30 mouse cellular contexts compared by ENCODE assay signal in genomic region chr1:175967004-175967745, GRCm38 (mm10). TPM values are rescaled to one million over a fixed set of nuclear protein-coding genes. Genes with fewer than 3 reads are reported as not detected.
DNase-seq lines count a peak whose midpoint lies in the region; ATAC-seq and TF ChIP-seq lines count a peak whose summit lies in the region.
"Had no signal": no experiment of that assay in that cellular context is flagged by ENCODE, and none has a peak within 500 bp of the region (broad histone marks: within the 10 kb centered on the region; RNA-seq: fewer than 3 reads in every experiment).

No protein-coding gene starts in this region.

- H3K4me3 ChIP-seq in midbrain, postnatal 0 days (ENCODE audit: low read depth, low read length), result no peak overlapping the region
- H3K4me3 ChIP-seq in midbrain, embryonic 16.5 days (ENCODE audit: low read depth, low read length), result no peak overlapping the region
- H3K4me3 ChIP-seq: embryonic facial prominence, embryonic 10.5 days; forebrain, embryonic 12.5 days; heart, embryonic 12.5 days; hindbrain, embryonic 10.5 days; midbrain, embryonic 12.5 days had no signal

- H3K27ac ChIP-seq in midbrain, postnatal 0 days (ENCODE audit: low read depth, low read length), result no peak overlapping the region
- H3K27ac ChIP-seq in midbrain, embryonic 16.5 days (ENCODE audit: low read length), result no peak overlapping the region
- H3K27ac ChIP-seq: embryonic facial prominence, embryonic 10.5 days; forebrain, embryonic 12.5 days; hindbrain, embryonic 10.5 days; liver, embryonic 14.5 days; midbrain, embryonic 12.5 days had no signal

- ATAC-seq in midbrain, postnatal 0 days (ENCODE audit: low FRiP score), result no peak
- no peak for ATAC-seq in midbrain, embryonic 16.5 days

- 94% methylated on average over 5 of the region's 5 CpGs for WGBS in midbrain, postnatal 0 days
- WGBS in midbrain, embryonic 16.5 days, result 91% methylated on average over 5 of the region's 5 CpGs

- H3K36me3 ChIP-seq in midbrain, postnatal 0 days (ENCODE audit: insufficient read depth, low read length), result no peaks in the 10 kb centered on the region
- H3K36me3 ChIP-seq in midbrain, embryonic 16.5 days (ENCODE audit: control insufficient read depth, insufficient read depth, low read length), result no peaks in the 10 kb centered on the region
- H3K36me3 ChIP-seq: embryonic facial prominence, embryonic 10.5 days; forebrain, embryonic 12.5 days; heart, embryonic 12.5 days; hindbrain, embryonic 10.5 days; midbrain, embryonic 12.5 days had no signal

- H3K9me3 ChIP-seq in midbrain, postnatal 0 days (ENCODE audit: low read length), result no peaks in the 10 kb centered on the region
- no peaks in the 10 kb centered on the region for H3K9me3 ChIP-seq in midbrain, embryonic 16.5 days (replicated peaks; ENCODE audit: control insufficient read depth, low read length, poor library complexity, severe bottlenecking)
- H3K9me3 ChIP-seq: embryonic facial prominence, embryonic 10.5 days; forebrain, embryonic 12.5 days; heart, embryonic 12.5 days; hindbrain, embryonic 10.5 days; midbrain, embryonic 12.5 days had no signal

- no peak for TF ChIP-seq CTCF in midbrain, postnatal 0 days (IDR thresholded peaks at IDR 0.05)

- H3K4me1 ChIP-seq in midbrain, postnatal 0 days (ENCODE audit: insufficient read depth, low read length), result no peaks in the 10 kb centered on the region
- no peaks in the 10 kb centered on the region for H3K4me1 ChIP-seq in midbrain, embryonic 16.5 days (ENCODE audit: control insufficient read depth, insufficient read depth, low read length)
- H3K4me1 ChIP-seq: embryonic facial prominence, embryonic 10.5 days; forebrain, embryonic 12.5 days; heart, embryonic 12.5 days; hindbrain, embryonic 10.5 days; midbrain, embryonic 12.5 days had no signal

- H3K9ac ChIP-seq in midbrain, postnatal 0 days (replicated peaks; ENCODE audit: low read length, poor library complexity, severe bottlenecking), result no peak overlapping the region
- H3K9ac ChIP-seq in midbrain, embryonic 16.5 days (ENCODE audit: low read depth, low read length), result no peak overlapping the region
- H3K9ac ChIP-seq: forebrain, embryonic 12.5 days; heart, embryonic 12.5 days; liver, embryonic 14.5 days; lung, embryonic 14.5 days; midbrain, embryonic 12.5 days had no signal

- no peaks in the 10 kb centered on the region for H3K27me3 ChIP-seq in midbrain, postnatal 0 days (ENCODE audit: insufficient read depth, low read length)
- no peaks in the 10 kb centered on the region for H3K27me3 ChIP-seq in midbrain, embryonic 16.5 days (ENCODE audit: control insufficient read depth, insufficient read depth, low read depth, low read length)
- H3K27me3 ChIP-seq: forebrain, embryonic 12.5 days; heart, embryonic 12.5 days; midbrain, embryonic 12.5 days had no signal

- peak; percentile 17 for DNase-seq in adrenal gland, adult 2 months
- DNase-seq in adrenal gland, adult 8-10 months, result no peak
- DNase-seq in midbrain, postnatal 0 days (ENCODE audit: low spot score), result peak; percentile 17
- DNase-seq in cerebellum, postnatal 10 days, result peak; percentile 81 to 85
- no peak for DNase-seq in gastrocnemius, postnatal 4 days (ENCODE audit: low spot score in 2 of 2)
- DNase-seq in spleen, postnatal 10 days (ENCODE audit: low spot score in 2 of 2), result no peak
- DNase-seq: adrenal gland, postnatal 25 days; gastrocnemius, postnatal 10 days; heart, adult 11 months; heart, postnatal 10 days; kidney, adult 18-20 months; kidney, postnatal 4 days; lung, embryonic 14.5 days; right cerebral cortex, postnatal 14 days; thymus, postnatal 14 days had no signal

- H3K4me2 ChIP-seq in midbrain, postnatal 0 days (ENCODE audit: low read depth, low read length, poor library complexity, severe bottlenecking), result no peak overlapping the region
- H3K4me2 ChIP-seq in midbrain, embryonic 16.5 days (ENCODE audit: low read length), result no peak overlapping the region
- H3K4me2 ChIP-seq: forebrain, embryonic 12.5 days; heart, embryonic 12.5 days; lung, embryonic 14.5 days; midbrain, embryonic 12.5 days had no signal

RNA-seq across cellular contexts. Expression of gene Rbm8a2, which starts 11.7 kb away (rescaled TPM):
- total RNA-seq in adrenal gland, adult 2 months (2021), result not detected
- not detected in 2 replicates for polyA plus RNA-seq in adrenal gland, adult 2 months (2012; rRNA removed)
- total RNA-seq in adrenal gland, adult 8-10 months (2022), result under 1 TPM in 1 of 4 experiments, not detected in 3; 0.17 TPM
- total RNA-seq in midbrain, postnatal 0 days (2014; rRNA removed), result 0.16 and 1.5 TPM in 2 replicates
- polyA plus RNA-seq in midbrain, postnatal 0 days (2015; fragmentation: Nextera tagmentation; extraction: Ambion mirVana), result 0.36 and 0.57 TPM in 2 replicates
- polyA plus RNA-seq in midbrain, embryonic 16.5 days (2015; fragmentation: Nextera tagmentation; extraction: Ambion mirVana), result 0.41 and 0.63 TPM in 2 replicates
- under 1 TPM; 0.22 to 0.29 TPM for total RNA-seq in gastrocnemius, postnatal 4 days (2021)
- total RNA-seq: adrenal gland, postnatal 25 days; heart, postnatal 10 days had no signal
- polyA plus RNA-seq: spleen, adult 2 months had no signal

RNA-seq across cellular contexts. Expression of gene Gm38100, which starts 47.0 kb away (rescaled TPM):
- not detected for total RNA-seq in adrenal gland, adult 2 months (2021)
- polyA plus RNA-seq in adrenal gland, adult 2 months (2012; rRNA removed), result not detected in 2 replicates
- total RNA-seq in adrenal gland, adult 8-10 months (2022), result not detected
- total RNA-seq in midbrain, postnatal 0 days (2014; rRNA removed), result not detected in 2 replicates
- 0.09 TPM in 1 of 2 replicates, not detected in the other for polyA plus RNA-seq in midbrain, postnatal 0 days (2015; fragmentation: Nextera tagmentation; extraction: Ambion mirVana)
- not detected in 2 replicates for polyA plus RNA-seq in midbrain, embryonic 16.5 days (2015; fragmentation: Nextera tagmentation; extraction: Ambion mirVana)
- total RNA-seq in gastrocnemius, postnatal 4 days (2021), result not detected
- total RNA-seq: adrenal gland, postnatal 25 days; common myeloid progenitor, adult 5-6 weeks; gastrocnemius, postnatal 10 days; heart, postnatal 10 days; left cerebral cortex, postnatal 25 days; megakaryocyte, adult 5-6 weeks had no signal
- polyA plus RNA-seq: embryonic facial prominence, embryonic 10.5 days; heart, embryonic 12.5 days; kidney, embryonic 16.5 days; limb, embryonic 14.5 days; liver, embryonic 14.5 days; lung, embryonic 14.5 days; neural tube, embryonic 11.5 days; spleen, adult 2 months; stomach, embryonic 14.5 days had no signal

Comparison
In these comparisons a context has a peak if more than half of its experiments do, and no peak if none do; other contexts are left out.
1. DNase-seq: peak in adrenal gland, adult 2 months (single experiment), midbrain, postnatal 0 days (single experiment) and cerebellum, postnatal 10 days (2 of 2); none in adrenal gland, adult 8-10 months (single experiment), gastrocnemius, postnatal 4 days (0 of 2) and spleen, postnatal 10 days (0 of 2).